Mouse (Mus musculus) stomach, embryonic 14.5 days (tissue): ENCODE results near the gene Robo1. TPM values are rescaled to one million over a fixed set of nuclear protein-coding genes. Genes with fewer than 3 reads are reported as not detected.

Experiments
- ATAC-seq: fragments of 200-750 bp; cut with Nextera tagmentation; 2 replicates; pipeline ENCODE4 v1.8.0; 2017; ENCODE audit warnings: low read depth, moderate TSS enrichment; ENCODE audit not compliant: insufficient number of reproducible peaks, insufficient read depth, low FRiP score
- H3K27ac ChIP-seq: fragments of 300-500 bp; sonication (generic); 2 replicates; pipeline ENCODE4 v1.5.1; 2014; ENCODE audit warnings: mild to moderate bottlenecking, low read length, moderate library complexity, mixed read lengths
- H3K27me3 ChIP-seq: fragments of 300-500 bp; sonication (generic); 2 replicates; pipeline ENCODE4 v1.6.1; 2014; ENCODE audit warnings: low read length, control low read depth, mixed read lengths; ENCODE audit not compliant: control insufficient read depth, insufficient read depth
- H3K36me3 ChIP-seq: fragments of 300-500 bp; sonication (generic); 2 replicates; pipeline ENCODE4 v1.6.1; 2014; ENCODE audit warnings: mild to moderate bottlenecking, control low read depth, low read length, moderate library complexity, mixed read lengths; ENCODE audit not compliant: control insufficient read depth, insufficient read depth
- H3K4me1 ChIP-seq: fragments of 300-500 bp; sonication (generic); 2 replicates; pipeline ENCODE4 v1.6.1; 2014; ENCODE audit warnings: low read length, control low read depth, mixed read lengths; ENCODE audit not compliant: control insufficient read depth, insufficient read depth
- H3K4me2 ChIP-seq: fragments of 300-500 bp; sonication (generic); replicated peaks from 2 replicates; pipeline ENCODE4 v1.6.1; 2014; ENCODE audit warnings: low read depth, low read length, control low read depth
- H3K4me3 ChIP-seq: fragments of 300-500 bp; sonication (generic); 2 replicates; pipeline ENCODE4 v1.5.1; 2014; ENCODE audit warnings: low read depth, low read length, control low read depth
- H3K9ac ChIP-seq: fragments of 300-500 bp; sonication (generic); replicated peaks from 2 replicates; pipeline ENCODE4 v1.6.1; 2014; ENCODE audit warnings: low read depth, mild to moderate bottlenecking, control low read depth, low read length, moderate library complexity, mixed read lengths
- H3K9me3 ChIP-seq: fragments of 300-500 bp; sonication (generic); 2 replicates; pipeline ENCODE4 v1.6.1; 2016; ENCODE audit warnings: low read depth, low read length, control low read depth; ENCODE audit not compliant: control insufficient read depth
- WGBS: fragments of 180-500 bp; shearing (Covaris S2); extraction: QIAGEN DNeasy Blood & Tissue Kit; methylation state at CpG from one replicate; pipeline ENCODE4 v1.1.7; 2014; 5-methylcytosine and 5-hydroxymethylcytosine counted together
- polyA plus RNA-seq: library from polyadenylated mRNA; unstranded; fragments of >200 nt; fragmentation: Nextera tagmentation; extraction: Ambion mirVana; gene quantifications from 2 replicates; pipeline ENCODE4 v1.2.1, GENCODE M21; 2014

Robo1 gene
- polyA plus RNA-seq: 37.5 and 38.2 TPM in 2 replicates

- no peak within 1 kb of the TSS for H3K9ac ChIP-seq
- no peaks in the 10 kb centered on the region for H3K36me3 ChIP-seq
- no peaks in the 10 kb centered on the region for H3K4me1 ChIP-seq
- H3K9me3 ChIP-seq: no peaks in the 10 kb centered on the region
- ATAC-seq: no peak
- H3K27me3 ChIP-seq: no peaks in the 10 kb centered on the region
- H3K4me2 ChIP-seq: no peak within 1 kb of the TSS
- no peak within 1 kb of the TSS for H3K4me3 ChIP-seq
- 70% methylated on average over 8 of the region's 8 CpGs for WGBS
- H3K27ac ChIP-seq: no peak within 1 kb of the TSS
These were observed at the start of gene Robo1 for GRCm38 (mm10) chr16:72307537-72308330. TSS of gene Robo1 (plus strand) at chr16:72308306.

GRCm38 (mm10) chr16:72267839-72268238 lies 40.3 kb upstream of the Robo1 start:
- Histone ChIP-seq H3K4me2 (no peak overlapping the region), H3K27ac (no peak overlapping the region), H3K4me1 (no peaks in the 10 kb centered on the region), H3K4me3 (no peak overlapping the region), H3K27me3 (no peaks in the 10 kb centered on the region), H3K9me3 (no peaks in the 10 kb centered on the region), H3K9ac (no peak overlapping the region), H3K36me3 (no peaks in the 10 kb centered on the region)
- ATAC-seq: no peak
- 84% methylated on average over 10 of the region's 10 CpGs for WGBS

GRCm38 (mm10) chr16:72276390-72277074 lies 31.6 kb upstream of the Robo1 start:
- Histone ChIP-seq H3K4me2 (no peak overlapping the region), H3K36me3 (no peaks in the 10 kb centered on the region), H3K4me1 (no peaks in the 10 kb centered on the region), H3K27ac (no peak overlapping the region), H3K4me3 (no peak overlapping the region), H3K9ac (no peak overlapping the region), H3K27me3 (no peaks in the 10 kb centered on the region), H3K9me3 (no peaks in the 10 kb centered on the region)
- no peak for ATAC-seq
- 78% methylated on average over 3 of the region's 3 CpGs for WGBS

- 58% methylated on average over 6 of the region's 6 CpGs for WGBS
- Histone ChIP-seq H3K9me3 (no peaks in the 10 kb centered on the region), H3K4me3 (no peak overlapping the region), H3K27ac (no peak overlapping the region), H3K4me2 (no peak overlapping the region), H3K9ac (no peak overlapping the region), H3K36me3 (no peaks in the 10 kb centered on the region), H3K4me1 (no peaks in the 10 kb centered on the region), H3K27me3 (no peaks in the 10 kb centered on the region)
- no peak for ATAC-seq
These were observed 194 bp downstream of the Robo1 start for GRCm38 (mm10) chr16:72308331-72308668.

- H3K4me2 ChIP-seq: no peak overlapping the region
- H3K9ac ChIP-seq: no peak overlapping the region
- no peaks in the 10 kb centered on the region for H3K36me3 ChIP-seq
- no peak overlapping the region for H3K4me3 ChIP-seq
- H3K27ac ChIP-seq: no peak overlapping the region
- H3K4me1 ChIP-seq: no peaks in the 10 kb centered on the region
- ATAC-seq: no peak
- WGBS: 40% methylated on average over 8 of the region's 8 CpGs
- no peaks in the 10 kb centered on the region for H3K9me3 ChIP-seq
- no peaks in the 10 kb centered on the region for H3K27me3 ChIP-seq
These were observed 19.2 kb downstream of the Robo1 start for GRCm38 (mm10) chr16:72327321-72327720.

GRCm38 (mm10) chr16:72328579-72328978 lies 20.5 kb downstream of the Robo1 start:
- Histone ChIP-seq H3K27me3 (no peaks in the 10 kb centered on the region), H3K27ac (no peak overlapping the region), H3K9me3 (no peaks in the 10 kb centered on the region), H3K4me1 (no peaks in the 10 kb centered on the region), H3K4me3 (no peak overlapping the region), H3K36me3 (no peaks in the 10 kb centered on the region), H3K4me2 (no peak overlapping the region), H3K9ac (no peak overlapping the region)
- ATAC-seq: no peak
- WGBS: 90% methylated on average over 3 of the region's 3 CpGs

- no peak overlapping the region for H3K9ac ChIP-seq
- H3K27ac ChIP-seq: no peak overlapping the region
- H3K4me3 ChIP-seq: no peak overlapping the region
- H3K36me3 ChIP-seq: no peaks in the 10 kb centered on the region
- H3K4me1 ChIP-seq: no peaks in the 10 kb centered on the region
- no peaks in the 10 kb centered on the region for H3K9me3 ChIP-seq
- no peak for ATAC-seq
- H3K27me3 ChIP-seq: no peaks in the 10 kb centered on the region
- WGBS: 91% methylated on average over 1 of the region's 1 CpGs
- H3K4me2 ChIP-seq: no peak overlapping the region
These were observed 29.7 kb downstream of the Robo1 start for GRCm38 (mm10) chr16:72337757-72338156.

GRCm38 (mm10) chr16:72350422-72350821 lies 42.3 kb downstream of the Robo1 start:
- no peaks in the 10 kb centered on the region for H3K9me3 ChIP-seq
- H3K27ac ChIP-seq: no peak overlapping the region
- H3K4me3 ChIP-seq: no peak overlapping the region
- 45% methylated on average over 5 of the region's 5 CpGs for WGBS
- H3K36me3 ChIP-seq: no peaks in the 10 kb centered on the region
- H3K4me2 ChIP-seq: no peak overlapping the region
- no peaks in the 10 kb centered on the region for H3K27me3 ChIP-seq
- no peak for ATAC-seq
- no peak overlapping the region for H3K9ac ChIP-seq
- no peaks in the 10 kb centered on the region for H3K4me1 ChIP-seq
